Mouse (Mus musculus) hindbrain, embryonic 14.5 days (tissue): Measurements from ENCODE around the gene Atf7. TPM values are rescaled to one million over a fixed set of nuclear protein-coding genes. Genes with fewer than 3 reads are reported as not detected.

Experiments
- ATAC-seq: fragments of 200-750 bp; cut with Nextera tagmentation; 2 replicates; pipeline ENCODE4 v1.8.0; 2017; ENCODE audit warnings: moderate number of reproducible peaks, mild to moderate bottlenecking, moderate TSS enrichment, moderate library complexity; ENCODE audit not compliant: low FRiP score
- DNase-seq: peaks from one replicate; pipeline ENCODE4 v3.0.0-alpha.2; 2015; ENCODE audit warnings: low spot score
- H3K27ac ChIP-seq: fragments of 300-500 bp; sonication (generic); 2 replicates; pipeline ENCODE4 v1.5.1; 2014; ENCODE audit warnings: mild to moderate bottlenecking, moderate library complexity
- H3K27me3 ChIP-seq: fragments of 300-500 bp; sonication (generic); 2 replicates; pipeline ENCODE4 v1.6.1; 2014; ENCODE audit warnings: mild to moderate bottlenecking, low read length, mixed read lengths; ENCODE audit not compliant: control insufficient read depth, insufficient read depth
- H3K36me3 ChIP-seq: fragments of 300-500 bp; sonication (generic); replicated peaks from 2 replicates; pipeline ENCODE4 v1.6.1; 2014; ENCODE audit not compliant: control insufficient read depth, insufficient read depth
- H3K4me1 ChIP-seq: fragments of 300-500 bp; sonication (generic); replicated peaks from 2 replicates; pipeline ENCODE4 v1.6.1; 2014; ENCODE audit warnings: antibody characterized with exemption, low read length, mixed read lengths; ENCODE audit not compliant: control insufficient read depth, insufficient read depth
- H3K4me2 ChIP-seq: fragments of 300-500 bp; sonication (generic); replicated peaks from 2 replicates; pipeline ENCODE4 v1.6.1; 2014; ENCODE audit warnings: mild to moderate bottlenecking, moderate library complexity
- H3K4me3 ChIP-seq: fragments of 300-500 bp; sonication (generic); replicated peaks from 2 replicates; pipeline ENCODE4 v1.5.1; 2014; ENCODE audit warnings: mild to moderate bottlenecking, low read length
- H3K9ac ChIP-seq: fragments of 300-500 bp; sonication (generic); 2 replicates; pipeline ENCODE4 v1.6.1; 2014
- H3K9me3 ChIP-seq: fragments of 300-500 bp; sonication (generic); 2 replicates; pipeline ENCODE4 v1.6.1; 2016; ENCODE audit warnings: low read length; ENCODE audit not compliant: control insufficient read depth
- WGBS: fragments of 180-500 bp; shearing (Covaris S2); extraction: QIAGEN DNeasy Blood & Tissue Kit; methylation state at CpG from one replicate; pipeline ENCODE4 v1.1.7; 2014; 5-methylcytosine and 5-hydroxymethylcytosine counted together
- polyA plus RNA-seq: library from polyadenylated mRNA; unstranded; fragments of >200 nt; fragmentation: Nextera tagmentation; extraction: Ambion mirVana; gene quantifications from 2 replicates; pipeline ENCODE4 v1.2.1, GENCODE M21; 2014

Atf7 gene
- polyA plus RNA-seq, 1 experiment from 2014 or later: 13.7 TPM

DNA sequence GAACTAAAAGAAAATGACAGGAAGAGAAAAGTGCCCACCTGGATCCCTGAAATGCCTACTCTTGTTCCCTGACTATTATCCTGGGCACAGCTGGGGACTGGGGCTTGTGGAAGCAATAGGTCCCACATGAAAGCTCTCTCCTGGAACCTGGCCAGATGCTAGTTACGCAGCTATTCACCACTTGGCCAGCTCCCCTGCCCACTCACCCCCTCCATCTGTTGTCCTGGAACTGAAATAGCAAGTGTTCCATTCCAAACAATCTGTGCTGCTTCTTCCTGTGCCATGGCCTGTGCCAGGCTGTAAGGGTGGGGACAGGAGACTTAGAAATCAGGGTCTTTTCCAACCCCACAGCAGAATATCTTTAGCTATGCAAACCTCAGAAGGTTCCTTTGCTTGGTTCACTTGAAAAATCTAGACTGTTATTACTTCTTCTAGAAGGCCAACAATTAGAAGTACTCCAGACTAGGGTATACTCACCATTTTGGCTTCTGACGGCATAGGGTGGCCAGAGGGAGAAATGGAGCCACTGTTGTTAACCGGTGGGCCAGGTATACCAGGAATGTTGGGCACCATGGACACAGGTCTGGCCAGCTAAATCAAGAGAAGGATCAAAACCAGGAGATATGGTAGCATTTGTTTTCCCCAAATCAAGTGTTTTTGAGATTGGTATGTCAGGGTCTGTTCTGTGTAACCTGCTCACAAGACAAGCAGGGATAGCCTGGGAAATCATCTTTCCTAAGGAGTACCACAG lies 78.4 kb downstream of the Atf7 start:
- H3K36me3 ChIP-seq: peaks cover 54% of the 10 kb centered on the region
- H3K4me2 ChIP-seq: no peak overlapping the region
- H3K27me3 ChIP-seq: no peaks in the 10 kb centered on the region
- H3K4me3 ChIP-seq: no peak overlapping the region
- no peaks in the 10 kb centered on the region for H3K9me3 ChIP-seq
- DNase-seq: peak; percentile 69
- H3K9ac ChIP-seq: no peak overlapping the region
- ATAC-seq: peak; percentile 34; the same call in 1 of the 2 replicates
- peak overlapping the region; percentile 72 for H3K27ac ChIP-seq
- 70% methylated on average over 3 of the region's 3 CpGs for WGBS
- H3K4me1 ChIP-seq: no peaks in the 10 kb centered on the region

DNA sequence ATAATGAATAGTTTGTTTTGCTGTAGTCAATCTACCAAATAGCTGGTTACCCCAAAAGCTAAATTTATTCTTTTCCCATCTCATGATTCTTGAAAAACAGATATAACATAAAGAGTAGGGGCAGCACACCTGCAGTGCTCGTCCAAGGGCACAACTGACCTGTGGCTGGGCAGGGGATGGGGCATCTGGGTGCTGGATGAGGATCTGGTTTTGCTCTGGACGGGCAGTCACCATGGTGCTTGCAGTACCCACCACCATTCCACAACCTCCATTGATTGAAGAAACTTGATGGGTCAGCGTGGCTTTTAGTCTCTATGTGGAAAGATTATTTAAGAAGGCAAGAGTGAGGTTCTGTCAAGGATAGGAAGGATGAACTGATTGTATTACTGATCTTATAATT lies 79.0 kb downstream of the Atf7 start:
- Histone ChIP-seq H3K36me3 (peaks cover 51% of the 10 kb centered on the region), H3K9me3 (no peaks in the 10 kb centered on the region), H3K4me3 (no peak overlapping the region), H3K9ac (no peak overlapping the region), H3K4me1 (no peaks in the 10 kb centered on the region), H3K4me2 (no peak overlapping the region), H3K27me3 (no peaks in the 10 kb centered on the region), H3K27ac (0 out of 2 replicates have a peak overlapping the region, but pooled peaks have one; percentile 26)
- ATAC-seq (no peak), DNase-seq (no peak)
- 92% methylated on average over 3 of the region's 3 CpGs for WGBS

DNA sequence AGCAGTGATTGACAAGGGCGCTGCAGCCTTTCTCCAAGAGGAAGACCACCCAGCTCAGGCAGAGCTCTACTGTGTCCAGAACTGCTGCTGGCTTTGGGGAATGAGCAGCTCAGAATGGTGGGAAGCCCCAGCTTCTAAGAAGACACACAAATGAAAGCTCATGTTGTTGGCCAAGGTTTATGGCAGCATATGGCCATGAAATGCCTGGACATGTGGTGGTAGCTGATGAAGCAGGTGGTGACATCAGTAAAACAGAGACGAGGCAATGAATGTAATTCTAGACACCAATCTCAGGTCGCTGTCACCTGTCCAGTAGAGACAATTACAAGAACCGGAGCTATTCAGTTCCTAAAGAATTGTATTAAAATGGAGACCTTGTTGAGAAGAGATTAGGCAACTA lies 80.5 kb downstream of the Atf7 start:
- Histone ChIP-seq H3K27ac (no peak overlapping the region), H3K9ac (no peak overlapping the region), H3K36me3 (peaks cover 60% of the 10 kb centered on the region), H3K27me3 (no peaks in the 10 kb centered on the region), H3K9me3 (no peaks in the 10 kb centered on the region), H3K4me1 (no peaks in the 10 kb centered on the region), H3K4me3 (no peak overlapping the region), H3K4me2 (no peak overlapping the region)
- 89% methylated on average over 4 of the region's 4 CpGs for WGBS
- DNase-seq (no peak), ATAC-seq (no peak)

DNA sequence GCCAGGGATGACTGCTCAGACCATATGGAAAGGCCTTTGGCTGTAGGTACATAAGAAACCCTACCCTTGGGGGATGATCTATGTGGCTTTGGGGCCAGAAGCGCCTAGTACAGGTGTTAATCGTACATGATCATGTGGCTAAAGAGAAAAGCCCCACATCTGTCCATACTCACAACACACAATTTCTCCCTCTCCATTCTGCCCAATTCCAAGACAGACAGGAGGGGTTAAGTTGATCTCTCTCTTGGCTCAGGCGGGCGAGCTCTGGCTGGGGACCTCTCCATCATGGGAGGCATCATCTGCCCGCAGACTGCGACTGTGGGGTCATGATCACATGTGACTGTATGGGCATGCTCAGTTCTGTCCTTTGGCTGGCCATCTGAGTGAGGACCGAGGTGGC lies 91.3 kb downstream of the Atf7 start:
- H3K4me2 ChIP-seq: no peak overlapping the region
- ATAC-seq (no peak), DNase-seq (no peak)
- no peaks in the 10 kb centered on the region for H3K9me3 ChIP-seq
- no peak overlapping the region for H3K27ac ChIP-seq
- WGBS: 95% methylated on average over 7 of the region's 7 CpGs
- H3K9ac ChIP-seq: no peak overlapping the region
- no peaks in the 10 kb centered on the region for H3K4me1 ChIP-seq
- no peak overlapping the region for H3K4me3 ChIP-seq
- H3K27me3 ChIP-seq: no peaks in the 10 kb centered on the region
- H3K36me3 ChIP-seq: peaks cover 92% of the 10 kb centered on the region

DNA sequence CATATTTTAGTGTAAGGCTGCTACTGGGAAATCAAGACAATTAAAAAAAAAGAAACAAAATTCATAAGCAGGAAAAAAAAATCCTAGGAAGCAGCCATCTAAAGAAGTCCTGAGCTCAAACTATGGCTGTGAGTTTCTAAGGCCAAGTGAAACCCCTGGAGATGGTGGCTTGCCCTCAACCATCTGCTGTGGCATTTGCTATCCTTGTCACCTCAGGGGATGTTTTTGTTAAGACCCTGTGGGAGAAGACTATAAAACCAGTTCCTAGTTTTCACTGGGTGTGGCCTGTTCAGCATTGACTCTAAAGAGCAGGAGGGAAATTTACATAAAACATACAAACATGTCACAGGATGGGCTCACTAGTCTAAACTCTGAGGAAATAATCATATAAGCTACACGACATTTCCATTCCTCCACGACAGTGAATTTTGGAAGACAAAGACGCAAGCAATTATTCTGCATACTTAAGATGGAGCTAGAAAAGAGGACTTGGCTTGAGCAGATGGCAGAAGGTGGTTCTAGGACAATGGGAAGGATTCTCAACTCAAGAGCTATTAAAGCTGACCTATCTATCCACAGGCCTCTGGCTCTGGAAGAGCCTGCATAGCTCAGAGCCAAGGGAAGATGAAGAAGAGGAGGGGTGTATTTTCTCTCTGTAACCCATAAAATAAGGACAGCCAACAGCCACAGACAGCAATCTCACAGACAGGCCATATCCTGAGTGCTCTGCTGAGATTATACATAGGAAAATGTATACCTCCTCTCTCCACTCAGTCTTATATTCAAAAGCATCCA lies 93.0 kb downstream of the Atf7 start:
- H3K27me3 ChIP-seq: no peaks in the 10 kb centered on the region
- H3K4me1 ChIP-seq: no peaks in the 10 kb centered on the region
- DNase-seq (no peak), ATAC-seq (no peak)
- no peaks in the 10 kb centered on the region for H3K9me3 ChIP-seq
- H3K4me3 ChIP-seq: no peak overlapping the region
- no peak overlapping the region for H3K4me2 ChIP-seq
- H3K9ac ChIP-seq: no peak overlapping the region
- peaks cover 92% of the 10 kb centered on the region for H3K36me3 ChIP-seq
- no peak overlapping the region for H3K27ac ChIP-seq
- WGBS: 76% methylated on average over 3 of the region's 3 CpGs

- no peak for DNase-seq
- Histone ChIP-seq H3K4me1 (no peaks in the 10 kb centered on the region), H3K27ac (no peak overlapping the region), H3K9ac (no peak overlapping the region), H3K27me3 (no peaks in the 10 kb centered on the region), H3K36me3 (peaks cover 88% of the 10 kb centered on the region), H3K4me3 (no peak overlapping the region), H3K4me2 (no peak overlapping the region), H3K9me3 (no peaks in the 10 kb centered on the region)
- no peak for ATAC-seq
- 85% methylated on average over 4 of the region's 4 CpGs for WGBS
Measured at GRCm38 (mm10) chr15:102531586-102531985, 93.7 kb downstream of the Atf7 start.

- H3K27ac ChIP-seq: no peak overlapping the region
- 93% methylated on average over 4 of the region's 4 CpGs for WGBS
- H3K4me1 ChIP-seq: no peaks in the 10 kb centered on the region
- no peaks in the 10 kb centered on the region for H3K9me3 ChIP-seq
- H3K27me3 ChIP-seq: no peaks in the 10 kb centered on the region
- H3K4me3 ChIP-seq: no peak overlapping the region
- ATAC-seq (no peak), DNase-seq (no peak)
- no peak overlapping the region for H3K4me2 ChIP-seq
- no peak overlapping the region for H3K9ac ChIP-seq
- H3K36me3 ChIP-seq: peaks cover 81% of the 10 kb centered on the region
Measured at GRCm38 (mm10) chr15:102530566-102530965, 94.7 kb downstream of the Atf7 start.

DNA sequence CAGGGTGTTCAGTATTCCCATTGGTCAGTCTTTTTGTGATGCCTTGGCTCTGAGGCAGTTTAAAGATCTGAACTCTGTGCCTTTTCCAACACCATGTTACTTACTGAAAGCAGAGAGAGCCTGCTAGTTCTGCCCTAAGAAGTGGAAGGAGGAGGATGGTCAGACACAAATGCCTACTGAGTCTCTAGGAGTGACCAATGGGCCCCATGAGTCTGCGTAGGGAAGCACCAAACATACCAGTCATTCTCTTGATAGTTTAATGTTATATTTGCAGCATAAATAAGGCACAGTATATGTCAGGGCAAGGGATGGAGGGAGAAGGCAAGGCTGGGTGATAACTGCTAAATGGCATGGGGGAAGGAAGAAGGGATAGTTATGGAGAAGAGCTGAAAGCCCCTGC lies 96.9 kb downstream of the Atf7 start:
- Histone ChIP-seq H3K27ac (no peak overlapping the region), H3K4me3 (no peak overlapping the region), H3K9ac (no peak overlapping the region), H3K36me3 (peaks cover 72% of the 10 kb centered on the region), H3K4me1 (no peaks in the 10 kb centered on the region), H3K9me3 (no peaks in the 10 kb centered on the region), H3K27me3 (no peaks in the 10 kb centered on the region), H3K4me2 (no peak overlapping the region)
- WGBS: 95% methylated on average over 1 of the region's 1 CpGs
- DNase-seq: no peak
- no peak for ATAC-seq

DNA sequence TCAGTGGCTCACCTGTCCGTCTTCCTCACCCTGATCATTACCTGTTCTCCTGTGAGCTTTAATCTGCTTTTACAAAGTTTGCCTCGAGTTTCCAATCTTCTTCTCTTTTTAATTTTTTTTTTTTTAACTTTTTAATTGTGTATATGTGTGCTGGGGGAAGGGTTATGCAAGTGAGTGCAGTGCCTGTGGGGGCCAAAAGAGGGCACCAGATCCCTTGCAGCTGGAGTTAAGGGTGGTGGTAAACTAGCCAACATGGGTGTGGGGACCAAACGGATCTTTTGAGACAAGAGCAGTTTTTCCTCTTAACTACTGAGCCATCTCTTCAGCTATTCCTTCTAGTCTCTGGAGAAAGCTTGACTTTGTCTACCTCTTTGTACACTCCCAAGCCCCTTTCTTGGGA lies 97.3 kb downstream of the Atf7 start:
- Histone ChIP-seq H3K4me3 (no peak overlapping the region), H3K27ac (no peak overlapping the region), H3K27me3 (no peaks in the 10 kb centered on the region), H3K9me3 (no peaks in the 10 kb centered on the region), H3K4me1 (no peaks in the 10 kb centered on the region), H3K4me2 (no peak overlapping the region), H3K36me3 (peaks cover 67% of the 10 kb centered on the region), H3K9ac (no peak overlapping the region)
- 75% methylated on average over 3 of the region's 3 CpGs for WGBS
- ATAC-seq (no peak), DNase-seq (no peak)
